Mouse (Mus musculus): ENCODE results near the gene Enho. TPM values are rescaled to one million over a fixed set of nuclear protein-coding genes. Genes with fewer than 3 reads are reported as not detected.

Enho gene
- polyA plus RNA-seq, 1 experiment, result 5.4 TPM

DNA sequence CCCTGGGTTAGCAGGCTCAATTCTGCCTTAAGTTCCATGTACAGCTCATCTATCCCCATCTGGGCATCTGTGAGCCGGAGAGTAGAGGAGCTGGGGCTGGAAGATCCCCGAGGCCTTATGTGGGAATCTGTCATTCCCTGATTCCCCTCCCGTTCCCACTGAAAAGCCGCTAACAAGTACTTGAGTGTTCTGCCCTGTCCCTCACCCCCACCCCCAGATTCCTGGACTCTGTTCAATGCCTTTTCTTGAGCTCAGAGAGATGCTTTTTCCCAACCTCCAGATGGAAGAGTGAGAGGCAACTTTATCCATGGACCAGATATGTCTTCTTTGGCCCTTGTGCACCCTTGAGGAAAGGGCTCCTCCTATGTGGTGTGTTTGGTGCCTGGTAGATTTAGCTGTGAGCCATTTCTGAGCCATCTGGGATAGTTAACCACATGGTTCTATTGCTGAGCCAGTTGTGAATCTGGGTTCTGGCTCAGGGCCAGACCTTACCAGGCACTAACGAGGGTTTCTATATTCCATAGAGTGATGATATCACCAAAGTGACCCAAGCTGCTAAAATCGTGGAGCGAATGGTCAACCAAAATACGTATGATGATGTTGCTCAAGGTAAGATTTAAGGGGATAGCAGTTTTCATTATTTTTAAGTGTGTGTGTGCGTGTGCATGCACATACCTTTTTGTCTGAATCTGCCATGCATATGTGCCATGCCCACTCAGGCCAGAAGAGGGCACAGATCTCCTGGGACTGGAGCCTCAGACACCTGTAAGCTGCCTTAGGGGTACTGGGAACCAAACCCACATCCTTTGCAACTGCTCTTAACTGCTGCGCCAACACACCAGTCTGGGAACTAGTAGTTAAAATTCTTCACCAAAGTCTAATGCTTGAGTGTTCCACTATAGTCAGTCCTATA lies 30.2 kb downstream of the Enho start:
- Histone ChIP-seq H3K36me3 (ENCODE audit: control insufficient read depth, insufficient read depth, low read length, poor library complexity, severe bottlenecking) (no peaks in the 10 kb centered on the region), H3K9me3 (replicated peaks; ENCODE audit: control insufficient read depth, insufficient read depth, low read length, poor library complexity, severe bottlenecking) (no peaks in the 10 kb centered on the region), H3K4me3 (ENCODE audit: low read depth, low read length) (no peak overlapping the region), H3K27ac (ENCODE audit: insufficient read depth, low read length) (no peak overlapping the region), H3K9ac (ENCODE audit: low read depth, poor library complexity, severe bottlenecking) (no peak overlapping the region), H3K27me3 (ENCODE audit: control insufficient read depth, insufficient read depth, low read length, poor library complexity, severe bottlenecking) (no peaks in the 10 kb centered on the region), H3K4me1 (ENCODE audit: control insufficient read depth, insufficient read depth, low read length) (no peaks in the 10 kb centered on the region)
- TF ChIP-seq POLR2A (IDR thresholded peaks at IDR 0.05; ENCODE audit: insufficient read depth, low read length), result no peak
- no peak for TF ChIP-seq EP300 (IDR thresholded peaks at IDR 0.05; ENCODE audit: insufficient read depth, low read depth, low read length)
- peak; percentile 40 for TF ChIP-seq CTCF (IDR thresholded peaks at IDR 0.05; ENCODE audit: low read depth, low read length)

DNA sequence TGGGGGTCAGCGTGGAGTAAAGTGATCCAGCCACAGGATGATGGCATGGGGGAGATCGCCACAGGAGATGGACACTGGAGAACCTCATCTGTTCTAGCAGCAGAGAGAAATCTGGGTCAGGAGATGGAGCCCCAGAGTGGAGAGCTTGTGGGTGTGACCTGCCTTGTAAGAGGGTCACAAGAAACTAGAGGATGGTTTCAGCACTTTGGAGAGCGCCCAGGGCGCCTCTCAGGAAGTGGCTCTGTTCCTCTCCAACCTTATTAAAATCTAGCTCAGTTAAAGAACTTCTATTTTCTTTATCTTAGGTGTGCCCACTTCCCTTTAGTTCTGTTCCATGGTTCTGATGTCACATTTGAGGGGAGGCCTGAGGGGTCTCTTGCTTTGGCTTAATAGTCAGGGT lies 33.3 kb downstream of the Enho start:
- no peak overlapping the region for H3K9ac ChIP-seq (ENCODE audit: low read depth, poor library complexity, severe bottlenecking)
- no peaks in the 10 kb centered on the region for H3K27me3 ChIP-seq (ENCODE audit: control insufficient read depth, insufficient read depth, low read length, poor library complexity, severe bottlenecking)
- no peak overlapping the region for H3K4me3 ChIP-seq (ENCODE audit: low read depth, low read length)
- TF ChIP-seq POLR2A (IDR thresholded peaks at IDR 0.05; ENCODE audit: insufficient read depth, low read length) (no peak), CTCF (IDR thresholded peaks at IDR 0.05; ENCODE audit: low read depth, low read length) (no peak), EP300 (IDR thresholded peaks at IDR 0.05; ENCODE audit: insufficient read depth, low read depth, low read length) (no peak)
- no peaks in the 10 kb centered on the region for H3K36me3 ChIP-seq (ENCODE audit: control insufficient read depth, insufficient read depth, low read length, poor library complexity, severe bottlenecking)
- H3K9me3 ChIP-seq (replicated peaks; ENCODE audit: control insufficient read depth, insufficient read depth, low read length, poor library complexity, severe bottlenecking), result no peaks in the 10 kb centered on the region
- no peaks in the 10 kb centered on the region for H3K4me1 ChIP-seq (ENCODE audit: control insufficient read depth, insufficient read depth, low read length)
- no peak overlapping the region for H3K27ac ChIP-seq (ENCODE audit: insufficient read depth, low read length)

DNA sequence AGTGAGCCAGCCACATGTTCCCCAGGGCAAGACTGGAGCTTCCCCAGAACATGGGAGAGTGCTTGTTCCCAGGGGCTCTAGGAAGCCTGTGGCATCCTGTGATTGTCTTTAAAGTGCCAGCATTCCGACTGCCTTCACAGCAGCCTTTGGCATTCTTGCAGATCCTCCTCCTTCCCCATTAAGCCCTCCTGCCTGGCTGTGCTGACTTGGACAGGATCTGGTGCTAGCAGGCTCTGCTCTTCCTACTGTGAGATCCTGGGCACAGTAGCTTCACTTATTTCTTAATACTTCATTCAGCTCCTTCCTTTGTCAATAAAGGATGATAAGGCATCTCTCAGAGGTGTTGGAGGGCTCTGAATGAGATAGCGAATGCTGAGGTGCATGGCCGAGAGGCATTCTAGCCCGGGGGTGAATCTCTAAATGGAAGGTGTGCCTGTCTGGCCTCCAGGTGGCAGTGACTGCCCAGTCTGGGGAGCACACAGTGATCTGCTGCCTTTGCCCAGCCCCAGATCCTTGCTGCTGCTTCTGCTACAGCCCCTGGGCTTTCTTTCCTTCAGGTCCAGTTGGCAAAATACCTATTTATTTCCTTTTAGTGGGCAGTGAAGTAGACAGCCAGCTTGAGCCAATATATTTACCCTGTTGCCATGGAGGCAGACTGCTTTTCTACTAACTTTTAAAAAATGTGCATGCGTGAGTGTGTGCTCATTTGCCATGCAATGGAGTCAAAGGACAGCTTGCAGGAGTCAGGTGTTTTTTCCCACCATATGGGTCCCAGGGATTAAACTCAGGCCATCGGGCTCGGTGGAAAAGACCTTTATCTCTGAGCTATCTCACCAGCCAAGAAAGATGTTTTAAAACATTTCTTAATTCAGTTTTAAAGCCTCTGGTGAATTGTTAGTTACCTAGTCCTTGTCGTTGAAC lies 35.4 kb downstream of the Enho start:
- Histone ChIP-seq H3K9ac (ENCODE audit: low read depth, poor library complexity, severe bottlenecking) (no peak overlapping the region), H3K36me3 (ENCODE audit: control insufficient read depth, insufficient read depth, low read length, poor library complexity, severe bottlenecking) (no peaks in the 10 kb centered on the region), H3K27ac (ENCODE audit: insufficient read depth, low read length) (no peak overlapping the region), H3K9me3 (replicated peaks; ENCODE audit: control insufficient read depth, insufficient read depth, low read length, poor library complexity, severe bottlenecking) (no peaks in the 10 kb centered on the region), H3K4me3 (ENCODE audit: low read depth, low read length) (no peak overlapping the region), H3K27me3 (ENCODE audit: control insufficient read depth, insufficient read depth, low read length, poor library complexity, severe bottlenecking) (no peaks in the 10 kb centered on the region), H3K4me1 (ENCODE audit: control insufficient read depth, insufficient read depth, low read length) (no peaks in the 10 kb centered on the region)
- TF ChIP-seq CTCF (IDR thresholded peaks at IDR 0.05; ENCODE audit: low read depth, low read length), result peak; percentile 53
- no peak for TF ChIP-seq POLR2A (IDR thresholded peaks at IDR 0.05; ENCODE audit: insufficient read depth, low read length)

DNA sequence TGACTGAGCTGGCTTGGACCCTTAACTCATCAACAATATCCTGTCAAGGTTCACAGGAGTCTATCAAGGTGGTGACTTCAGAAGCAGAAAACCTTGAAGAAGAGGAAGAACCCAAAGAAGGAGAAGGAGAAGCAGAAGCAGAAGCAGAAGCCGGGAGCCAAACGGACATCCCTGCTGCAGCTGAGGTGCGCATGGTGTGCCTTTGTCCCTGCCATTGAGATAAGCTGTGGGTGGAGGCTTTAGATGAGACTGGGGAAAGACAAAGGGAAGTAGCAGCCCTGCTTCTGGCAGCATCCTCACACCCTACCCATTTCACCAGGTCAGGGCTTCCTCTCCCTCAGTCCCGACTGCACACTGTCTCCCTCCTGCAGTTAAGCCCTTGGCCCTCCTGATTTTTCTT lies 37.3 kb downstream of the Enho start:
- H3K9me3 ChIP-seq (replicated peaks; ENCODE audit: control insufficient read depth, insufficient read depth, low read length, poor library complexity, severe bottlenecking), result no peaks in the 10 kb centered on the region

More for the DNA sequence above, 37.3 kb downstream of the Enho start:
- Histone ChIP-seq H3K36me3 (ENCODE audit: control insufficient read depth, insufficient read depth, low read length, poor library complexity, severe bottlenecking) (no peaks in the 10 kb centered on the region), H3K9ac (ENCODE audit: low read depth, poor library complexity, severe bottlenecking) (no peak overlapping the region), H3K4me1 (ENCODE audit: control insufficient read depth, insufficient read depth, low read length) (no peaks in the 10 kb centered on the region), H3K27ac (ENCODE audit: insufficient read depth, low read length) (no peak overlapping the region), H3K4me3 (ENCODE audit: low read depth, low read length) (no peak overlapping the region), H3K27me3 (ENCODE audit: control insufficient read depth, insufficient read depth, low read length, poor library complexity, severe bottlenecking) (no peaks in the 10 kb centered on the region)
- TF ChIP-seq EP300 (IDR thresholded peaks at IDR 0.05; ENCODE audit: insufficient read depth, low read depth, low read length) (no peak), POLR2A (IDR thresholded peaks at IDR 0.05; ENCODE audit: insufficient read depth, low read length) (no peak), CTCF (IDR thresholded peaks at IDR 0.05; ENCODE audit: low read depth, low read length) (no peak)

Other genes with a start within 250 kb of the Enho start
- 20.3 and 25.7 TPM in 2 replicates for gene Kif24, start 175.4 kb downstream of the Enho start, polyA plus RNA-seq (2011; ENCODE audit: insufficient read depth, insufficient read length, low read depth, missing spikeins)
- gene Nudt2, start 175.2 kb downstream of the Enho start, polyA plus RNA-seq (2011; ENCODE audit: insufficient read depth, insufficient read length, low read depth, missing spikeins), result 37.4 and 38.3 TPM in 2 replicates
- gene AI464131, start 137.2 kb downstream of the Enho start, polyA plus RNA-seq (2011; ENCODE audit: insufficient read depth, insufficient read length, low read depth, missing spikeins), result 3.8 and 3.9 TPM in 2 replicates
- not detected in 2 replicates for gene 1110017D15Rik, start 123.0 kb downstream of the Enho start, polyA plus RNA-seq (2011; ENCODE audit: insufficient read depth, insufficient read length, low read depth, missing spikeins)
- gene Fam219a, start 70.8 kb downstream of the Enho start, polyA plus RNA-seq (2011; ENCODE audit: insufficient read depth, insufficient read length, low read depth, missing spikeins), result 3.8 and 4.3 TPM in 2 replicates
- gene Dnaic1, start 70.5 kb downstream of the Enho start, polyA plus RNA-seq (2011; ENCODE audit: insufficient read depth, insufficient read length, low read depth, missing spikeins), result 4.3 and 7.3 TPM in 2 replicates
- 23.9 and 27.1 TPM in 2 replicates for gene Cntfr, start 56.8 kb upstream of the Enho start, polyA plus RNA-seq (2011; ENCODE audit: insufficient read depth, insufficient read length, low read depth, missing spikeins)
- 4.5 and 4.7 TPM in 2 replicates for gene Il11ra1, start 59.7 kb upstream of the Enho start, polyA plus RNA-seq (2011; ENCODE audit: insufficient read depth, insufficient read length, low read depth, missing spikeins)
- 23.5 and 23.8 TPM in 2 replicates for gene Rpp25l, start 73.2 kb upstream of the Enho start, polyA plus RNA-seq (2011; ENCODE audit: insufficient read depth, insufficient read length, low read depth, missing spikeins)
- gene Dctn3, start 82.8 kb upstream of the Enho start, polyA plus RNA-seq (2011; ENCODE audit: insufficient read depth, insufficient read length, low read depth, missing spikeins), result 65.1 and 67.6 TPM in 2 replicates
- gene Arid3c, start 90.8 kb upstream of the Enho start, polyA plus RNA-seq (2011; ENCODE audit: insufficient read depth, insufficient read length, low read depth, missing spikeins), result 0.64 and 0.69 TPM in 2 replicates
- 21.7 and 21.9 TPM in 2 replicates for gene Galt, start 114.9 kb upstream of the Enho start, polyA plus RNA-seq (2011; ENCODE audit: insufficient read depth, insufficient read length, low read depth, missing spikeins)
- gene Sigmar1, start 115.8 kb upstream of the Enho start, polyA plus RNA-seq (2011; ENCODE audit: insufficient read depth, insufficient read length, low read depth, missing spikeins), result 62.6 and 63.1 TPM in 2 replicates
- gene Ccl27a, start 133.9 kb upstream of the Enho start, polyA plus RNA-seq (2011; ENCODE audit: insufficient read depth, insufficient read length, low read depth, missing spikeins), result 28.4 and 32.8 TPM in 2 replicates

All from ES-Bruce4 (cell line).